Mouse (Mus musculus) MEL (cell line): ENCODE measurements around the gene Fam89a. TPM values are rescaled to one million over a fixed set of nuclear protein-coding genes. Genes with fewer than 3 reads are reported as not detected.

Experiments
- DNase-seq: peaks from one replicate; pipeline ENCODE4 v3.0.0; 2011; ENCODE audit warnings: low read depth, low spot score
- H3K27ac ChIP-seq: 2 replicates; pipeline ENCODE4 v1.5.1; 2012; ENCODE audit warnings: low read depth, mild to moderate bottlenecking, control low read depth, low read length, moderate library complexity; ENCODE audit not compliant: control insufficient read depth
- H3K27me3 ChIP-seq, 2 experiments: fragments of 150-350 bp in 1 of 2; sonication (generic) in 1 of 2; 2 replicates each; pipeline ENCODE4 v1.6.1; 2012; ENCODE audit warnings: low read length in 2 of 2, mild to moderate bottlenecking in 2 of 2, improper control_type of control experiment in 1 of 2, moderate library complexity in 1 of 2; ENCODE audit not compliant: insufficient read depth in 2 of 2, control insufficient read depth in 1 of 2
- H3K36me3 ChIP-seq, 2 experiments: 2 replicates each; pipeline ENCODE4 v1.6.1; 2012 to 2014; ENCODE audit warnings: low read length in 2 of 2, improper control_type of control experiment in 1 of 2, inconsistent platforms in 1 of 2, mild to moderate bottlenecking in 1 of 2; ENCODE audit not compliant: insufficient read depth in 2 of 2, control insufficient read depth in 1 of 2
- H3K4me1 ChIP-seq, 2 experiments: fragments of 150-350 bp in 1 of 2; sonication (generic) in 1 of 2; 2 replicates each; pipeline ENCODE4 v1.6.1; 2012; ENCODE audit warnings: low read length in 2 of 2, improper control_type of control experiment in 1 of 2, mild to moderate bottlenecking in 1 of 2; ENCODE audit not compliant: insufficient read depth in 2 of 2, control insufficient read depth in 1 of 2
- H3K4me3 ChIP-seq, 2 experiments: fragments of 150-350 bp in 1 of 2; sonication (generic) in 1 of 2; 2 replicates each; pipeline ENCODE4 v1.5.1; 2012; ENCODE audit warnings: low read depth in 2 of 2, low read length in 2 of 2, mild to moderate bottlenecking in 2 of 2, moderate library complexity in 2 of 2, control low read depth in 1 of 2, improper control_type of control experiment in 1 of 2; ENCODE audit not compliant: control insufficient read depth in 1 of 2, insufficient read depth in 1 of 2
- H3K79me2 ChIP-seq: 2 replicates; pipeline ENCODE4 v1.6.1; 2012; ENCODE audit warnings: mild to moderate bottlenecking, low read length, moderate library complexity; ENCODE audit not compliant: control insufficient read depth, poor library complexity, insufficient read depth
- H3K9ac ChIP-seq: 2 replicates; pipeline ENCODE4 v1.6.1; 2012; ENCODE audit warnings: low read depth, mild to moderate bottlenecking, control low read depth, low read length, moderate library complexity; ENCODE audit not compliant: control insufficient read depth, poor library complexity, severe bottlenecking
- H3K9me3 ChIP-seq: fragments of 150-350 bp; sonication (generic); replicated peaks from 2 replicates; pipeline ENCODE4 v1.6.1; 2012; ENCODE audit warnings: mild to moderate bottlenecking, low read length, improper control_type of control experiment, moderate library complexity; ENCODE audit not compliant: insufficient read depth
- BHLHE40 ChIP-seq: IDR thresholded peaks from 2 replicates; pipeline ENCODE4 v1.6.1; 2012; ENCODE audit warnings: low read depth, mild to moderate bottlenecking, inconsistent platforms, low read length, improper control_type of control experiment, borderline replicate concordance
- CHD1 ChIP-seq: IDR thresholded peaks from 2 replicates; pipeline ENCODE4 v1.6.1; 2012; ENCODE audit warnings: low read depth, mild to moderate bottlenecking, inconsistent platforms, low read length, improper control_type of control experiment
- CHD2 ChIP-seq: IDR thresholded peaks from 2 replicates; pipeline ENCODE4 v1.6.1; 2011; ENCODE audit warnings: low read length, improper control_type of control experiment
- CTCF ChIP-seq, 3 experiments: IDR thresholded peaks in 2 of 3; conservative IDR thresholded peaks in 1 of 3; 2 replicates each; pipeline ENCODE4 v1.5.1; 2011 to 2012; ENCODE audit warnings: low read length in 3 of 3, low read depth in 2 of 3, mild to moderate bottlenecking in 2 of 3, improper control_type of control experiment in 1 of 3, inconsistent platforms in 1 of 3, mixed read lengths in 1 of 3, moderate library complexity in 1 of 3; ENCODE audit not compliant: control insufficient read depth in 1 of 3, insufficient read depth in 1 of 3, poor library complexity in 1 of 3, severe bottlenecking in 1 of 3
- E2F4 ChIP-seq: IDR thresholded peaks from 2 replicates; pipeline ENCODE4 v1.6.1; 2011; ENCODE audit warnings: low read depth, low read length, improper control_type of control experiment, borderline replicate concordance
- ELF1 ChIP-seq: IDR thresholded peaks from 2 replicates; pipeline ENCODE4 v1.6.1; 2014; ENCODE audit warnings: low read depth, mild to moderate bottlenecking, inconsistent platforms, low read length, improper control_type of control experiment, moderate library complexity
- ETS1 ChIP-seq: IDR thresholded peaks from 2 replicates; pipeline ENCODE4 v1.6.1; 2012; ENCODE audit warnings: low read depth, mild to moderate bottlenecking, inconsistent platforms, low read length, improper control_type of control experiment, moderate library complexity
- GABPA ChIP-seq: IDR thresholded peaks from 2 replicates; pipeline ENCODE4 v1.6.1; 2012; ENCODE audit warnings: low read depth, mild to moderate bottlenecking, inconsistent platforms, low read length, improper control_type of control experiment, moderate library complexity
- HCFC1 ChIP-seq: IDR thresholded peaks from 2 replicates; pipeline ENCODE4 v1.6.1; 2012; ENCODE audit warnings: low read depth, mild to moderate bottlenecking, inconsistent platforms, low read length, improper control_type of control experiment, moderate library complexity
- JUND ChIP-seq: IDR thresholded peaks from 2 replicates; pipeline ENCODE4 v1.6.1; 2011; ENCODE audit warnings: low read depth, mild to moderate bottlenecking, improper control_type of control experiment, low read length
- KAT2A ChIP-seq: conservative IDR thresholded peaks from 2 replicates; pipeline ENCODE4 v1.6.1; 2012; ENCODE audit warnings: low read depth, low read length, improper control_type of control experiment, inconsistent platforms
- MAX ChIP-seq: IDR thresholded peaks from 2 replicates; pipeline ENCODE4 v1.6.1; 2011; ENCODE audit warnings: low read length, improper control_type of control experiment
- MAZ ChIP-seq: IDR thresholded peaks from 2 replicates; pipeline ENCODE4 v1.6.1; 2012; ENCODE audit warnings: low read depth, mild to moderate bottlenecking, inconsistent platforms, low read length, improper control_type of control experiment
- MXI1 ChIP-seq: IDR thresholded peaks from 2 replicates; pipeline ENCODE4 v1.6.1; 2011; ENCODE audit warnings: mild to moderate bottlenecking, low read depth, low read length, improper control_type of control experiment
- MYC ChIP-seq: IDR thresholded peaks from 2 replicates; pipeline ENCODE4 v1.6.1; 2011; ENCODE audit warnings: low read depth, mild to moderate bottlenecking, low read length, improper control_type of control experiment, moderate library complexity
- NELFE ChIP-seq: IDR thresholded peaks from 2 replicates; pipeline ENCODE4 v1.6.1; 2011; ENCODE audit warnings: low read depth, low read length, improper control_type of control experiment
- NRF1 ChIP-seq: IDR thresholded peaks from 2 replicates; pipeline ENCODE4 v1.6.1; 2014; ENCODE audit warnings: low read depth, mild to moderate bottlenecking, inconsistent platforms, low read length, improper control_type of control experiment, moderate library complexity; ENCODE audit not compliant: poor library complexity, insufficient read depth, severe bottlenecking
- POLR2A ChIP-seq, 2 experiments: IDR thresholded peaks; 2 replicates each; pipeline ENCODE4 v1.6.1; 2011 to 2012; ENCODE audit warnings: low read length in 2 of 2, mild to moderate bottlenecking in 2 of 2, control low read depth in 1 of 2, improper control_type of control experiment in 1 of 2, low read depth in 1 of 2, moderate library complexity in 1 of 2; ENCODE audit not compliant: control insufficient read depth in 1 of 2, insufficient read depth in 1 of 2, poor library complexity in 1 of 2
- POLR2AphosphoS2 ChIP-seq: IDR thresholded peaks from 2 replicates; pipeline ENCODE4 v1.6.1; 2011; ENCODE audit warnings: low read length, improper control_type of control experiment
- RAD21 ChIP-seq: IDR thresholded peaks from 2 replicates; pipeline ENCODE4 v1.6.1; 2011; ENCODE audit warnings: mild to moderate bottlenecking, low read depth, low read length, improper control_type of control experiment
- SIN3A ChIP-seq: IDR thresholded peaks from 2 replicates; pipeline ENCODE4 v1.6.1; 2012; ENCODE audit warnings: low read length, improper control_type of control experiment, inconsistent platforms
- SMC3 ChIP-seq: IDR thresholded peaks from 2 replicates; pipeline ENCODE4 v1.6.1; 2011; ENCODE audit warnings: low read depth, low read length, improper control_type of control experiment
- TAL1 ChIP-seq: IDR thresholded peaks from 2 replicates; pipeline ENCODE4 v1.6.1; 2012; ENCODE audit warnings: mild to moderate bottlenecking, inconsistent platforms, low read length, moderate library complexity, mixed read lengths
- TBP ChIP-seq: IDR thresholded peaks from 2 replicates; pipeline ENCODE4 v1.8.0; 2011; ENCODE audit warnings: low read depth, low read length, improper control_type of control experiment
- TCF12 ChIP-seq: IDR thresholded peaks from 2 replicates; pipeline ENCODE4 v1.6.1; 2014; ENCODE audit warnings: low read depth, mild to moderate bottlenecking, inconsistent platforms, low read length, improper control_type of control experiment, moderate library complexity
- USF1 ChIP-seq: IDR thresholded peaks from 2 replicates; pipeline ENCODE4 v1.6.1; 2014; ENCODE audit warnings: low read depth, mild to moderate bottlenecking, inconsistent platforms, low read length, improper control_type of control experiment, moderate library complexity
- USF2 ChIP-seq, 2 experiments: IDR thresholded peaks; 2 replicates each; pipeline ENCODE4 v1.6.1; 2011 to 2012; ENCODE audit warnings: improper control_type of control experiment in 2 of 2, low read length in 2 of 2, borderline replicate concordance in 1 of 2, inconsistent platforms in 1 of 2, low read depth in 1 of 2, mild to moderate bottlenecking in 1 of 2; ENCODE audit not compliant: insufficient read depth in 1 of 2
- ZC3H11A ChIP-seq: IDR thresholded peaks from 2 replicates; pipeline ENCODE4 v1.6.1; 2012; ENCODE audit warnings: low read depth, mild to moderate bottlenecking, inconsistent platforms, low read length, improper control_type of control experiment
- ZKSCAN1 ChIP-seq: IDR thresholded peaks from 2 replicates; pipeline ENCODE4 v1.6.1; 2012; ENCODE audit warnings: low read depth, mild to moderate bottlenecking, inconsistent platforms, low read length, improper control_type of control experiment, moderate library complexity
- ZMIZ1 ChIP-seq: IDR thresholded peaks from 2 replicates; pipeline ENCODE4 v1.6.1; 2012; ENCODE audit warnings: low read depth, mild to moderate bottlenecking, inconsistent platforms, low read length, improper control_type of control experiment, moderate library complexity
- ZNF384 ChIP-seq: IDR thresholded peaks from 2 replicates; pipeline ENCODE4 v1.6.1; 2012; ENCODE audit warnings: low read depth, mild to moderate bottlenecking, inconsistent platforms, low read length, improper control_type of control experiment
- polyA plus RNA-seq, 2 experiments: library from polyadenylated mRNA; stranded (reverse) in 1 of 2; unstranded in 1 of 2; fragments of >175 nt in 1 of 2; fragments of >200 nt in 1 of 2; gene quantifications; 2 replicates each; pipeline versions ENCODE4 v1.2.1 to v1.2.4; 2012; ENCODE audit warnings: low replicate concordance in 2 of 2, low read depth in 1 of 2; ENCODE audit not compliant: insufficient read length in 2 of 2, insufficient read depth in 1 of 2, missing spikeins in 1 of 2
- total RNA-seq: library from RNA; depleted of rRNA; stranded (reverse); fragments of 300-350 nt; gene quantifications from 2 replicates; pipeline ENCODE4 v1.2.3, GENCODE M21; 2012

The Fam89a gene
- total and polyA plus RNA-seq, 3 experiments = 0.31 to 1.8 TPM; not detected in 1

DNA sequence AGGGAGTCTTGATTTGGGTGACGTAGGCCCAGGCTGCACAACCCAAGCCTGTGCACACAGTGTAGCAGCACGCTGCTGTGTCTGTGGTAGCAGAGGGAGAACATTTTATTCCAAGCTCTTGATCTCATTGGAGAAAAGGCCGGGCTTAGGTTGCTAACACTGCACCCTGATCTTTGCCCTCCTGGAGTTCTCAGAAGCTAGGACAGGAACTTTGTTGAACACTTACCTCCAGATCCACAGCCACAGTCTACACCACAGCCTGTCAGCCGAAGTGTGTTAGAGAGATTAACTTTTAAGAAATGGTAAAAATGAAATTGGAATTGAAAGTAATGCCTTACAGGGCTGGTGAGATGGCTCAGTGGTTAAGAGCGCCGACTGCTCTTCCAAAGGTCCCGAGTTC is 27.3 kb downstream of the Fam89a start:
- H3K27me3 ChIP-seq = no peaks in the 10 kb centered on the region
- no peak overlapping the region for H3K9ac ChIP-seq
- no peak for DNase-seq
- peaks cover 39% of the 10 kb centered on the region for H3K79me2 ChIP-seq
- peaks cover 6 to 18% of the 10 kb centered on the region in 2 experiments for H3K4me1 ChIP-seq
- no peak overlapping the region for H3K4me3 ChIP-seq
- peaks cover 3 to 14% of the 10 kb centered on the region in 2 experiments; a peak in 3 of 4 replicates for H3K36me3 ChIP-seq
- TF ChIP-seq KAT2A (no peak), USF2 (IDR thresholded peaks at IDR 0.05; ENCODE audit: borderline replicate concordance in 1 of 2, insufficient read depth in 1 of 2, low read depth in 1 of 2, low read length in 2 of 2) (no peak), SIN3A (no peak), CHD1 (no peak), E2F4 (no peak), POLR2A (IDR thresholded peaks at IDR 0.05; ENCODE audit: control insufficient read depth in 1 of 2, insufficient read depth in 1 of 2, low read depth in 1 of 2, low read length in 2 of 2, poor library complexity in 1 of 2) (no peak), ELF1 (no peak), POLR2AphosphoS2 (no peak), BHLHE40 (no peak), GABPA (no peak)
- H3K27ac ChIP-seq = no peak overlapping the region
- no peaks in the 10 kb centered on the region for H3K9me3 ChIP-seq

DNA sequence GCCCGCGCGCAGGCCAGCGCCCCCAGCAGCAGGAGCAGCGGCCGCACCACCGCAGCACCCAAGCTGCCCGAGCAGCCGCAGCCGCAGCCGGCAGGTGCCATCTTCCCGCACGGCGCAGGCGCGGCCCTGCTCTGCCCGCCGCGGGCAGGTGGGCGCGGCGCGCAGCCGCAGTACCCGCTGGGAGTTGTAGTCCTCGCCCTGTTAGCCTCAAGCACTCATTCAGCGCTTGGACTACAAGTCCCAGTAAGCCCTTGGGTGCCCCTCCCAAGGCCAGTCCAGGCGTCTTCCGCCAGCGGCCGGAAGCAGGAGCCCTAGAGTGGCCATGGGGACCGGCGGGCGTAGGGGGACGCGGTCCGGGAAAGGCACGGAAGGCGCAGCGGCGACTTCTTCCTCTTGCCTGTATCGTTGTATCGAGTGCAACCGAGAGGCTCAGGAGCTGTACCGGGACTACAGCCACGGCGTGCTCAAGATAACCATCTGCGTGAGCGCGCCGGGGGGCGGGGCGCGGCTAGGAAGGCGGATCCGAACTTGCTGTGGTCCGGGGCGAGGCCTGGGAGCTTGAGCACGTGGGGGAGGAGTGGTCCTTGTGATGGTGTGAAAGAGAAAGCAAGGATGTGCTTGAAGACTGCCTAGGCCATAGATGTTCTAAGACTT is 29.6 kb downstream of the Fam89a start, which contains the start of the genes Ttc13 and Arv1:
TSS of gene Ttc13 (minus strand) at position 122 of the 654 bp plus-strand sequence.
TSS of gene Arv1 (plus strand) at position 278 of the 654 bp plus-strand sequence.
- H3K79me2 ChIP-seq = peaks cover 41% of the 10 kb centered on the region
- peak within 1 kb of the TSS; percentile 87 for H3K27ac ChIP-seq
- TF ChIP-seq USF1 (peak; percentile 75), ZKSCAN1 (no peak), ZMIZ1 (no peak), MXI1 (peak; percentile 98), JUND (no peak), TAL1 (no peak), CTCF (IDR thresholded peaks at IDR 0.05 in 2 of 3, conservative IDR thresholded peaks at IDR 0.05 in 1 of 3; ENCODE audit: control insufficient read depth in 1 of 3, insufficient read depth in 1 of 3, low read depth in 2 of 3, low read length in 3 of 3, poor library complexity in 1 of 3, severe bottlenecking in 1 of 3) (no peak), KAT2A (peak; percentile 97), NELFE (peak; percentile 88), E2F4 (peak; percentile 81; the same call in 1 of the 2 replicates), ZNF384 (no peak), SMC3 (no peak), MYC (peak; percentile 97), ZC3H11A (no peak), ETS1 (no peak), RAD21 (no peak), HCFC1 (peak; percentile 97), TCF12 (peak; percentile 55; the same call in 1 of the 2 replicates), CHD2 (no peak), TBP (peak; percentile 44; the same call in 1 of the 2 replicates), MAX (peak; percentile 96), USF2 (IDR thresholded peaks at IDR 0.05; ENCODE audit: borderline replicate concordance in 1 of 2, insufficient read depth in 1 of 2, low read depth in 1 of 2, low read length in 2 of 2) (no peak), MAZ (peak; percentile 98; the same call in 1 of the 2 replicates), NRF1 (peak; percentile 89)

More for the DNA sequence above, 29.6 kb downstream of the Fam89a start, which contains the start of the genes Ttc13 and Arv1:
- peak; percentile 97 for DNase-seq
- Histone ChIP-seq H3K36me3 (peaks cover 3 to 14% of the 10 kb centered on the region in 2 experiments; a peak in 3 of 4 replicates), H3K9me3 (no peaks in the 10 kb centered on the region), H3K4me3 (peak within 1 kb of the TSS; percentile 75 to 88), H3K4me1 (peaks cover 6 to 18% of the 10 kb centered on the region in 2 experiments), H3K9ac (peak within 1 kb of the TSS; percentile 91), H3K27me3 (no peaks in the 10 kb centered on the region)
